Mouse (Mus musculus) frontal cortex, adult 2 months (tissue): ENCODE data around the gene Dnajc11. TPM values are rescaled to one million over a fixed set of nuclear protein-coding genes. Genes with fewer than 3 reads are reported as not detected.

Experiments used
- DNase-seq, 2 experiments: peaks; one replicate each; pipeline ENCODE4 v3.0.0; 2022; ENCODE audit warnings: low spot score in 1 of 2; ENCODE audit errors: extremely low spot score in 1 of 2
- polyA plus RNA-seq: library from polyadenylated mRNA; depleted of rRNA; stranded (reverse); fragments of >200 nt; gene quantifications from 2 replicates; pipeline ENCODE4 v1.2.3, GENCODE M21; 2012; rRNA removed

Dnajc11 gene
- polyA plus RNA-seq = 62.5 and 64.2 TPM in 2 replicates

GRCm38 (mm10) chr4:151933505-151934214 is at the start of gene Dnajc11:
Gene Dnajc11 (plus strand): TSS chr4:151933691.
- DNase-seq = peak; percentile 79 to 92

GRCm38 (mm10) chr4:151893241-151893640 is 40.2 kb upstream of the Dnajc11 start:
- no peak for DNase-seq

- no peak for DNase-seq
Observed at GRCm38 (mm10) chr4:151894926-151895325, 38.6 kb upstream of the Dnajc11 start.

- DNase-seq = no peak
Observed at GRCm38 (mm10) chr4:151895624-151896023, 37.9 kb upstream of the Dnajc11 start.

GRCm38 (mm10) chr4:151897069-151897617 is 36.3 kb upstream of the Dnajc11 start:
- DNase-seq = no peak

- DNase-seq = no peak
Observed at GRCm38 (mm10) chr4:151898600-151899245, 34.8 kb upstream of the Dnajc11 start.

GRCm38 (mm10) chr4:151899707-151900384 is 33.6 kb upstream of the Dnajc11 start:
- DNase-seq = no peak

GRCm38 (mm10) chr4:151900735-151901134 is 32.8 kb upstream of the Dnajc11 start:
- no peak for DNase-seq

- DNase-seq = no peak
Observed at GRCm38 (mm10) chr4:151901422-151901821, 32.1 kb upstream of the Dnajc11 start.

- DNase-seq = no peak
Observed at GRCm38 (mm10) chr4:151902046-151902688, 31.3 kb upstream of the Dnajc11 start.

- no peak for DNase-seq
Observed at GRCm38 (mm10) chr4:151902689-151903241, 30.7 kb upstream of the Dnajc11 start.

- DNase-seq = no peak
Observed at GRCm38 (mm10) chr4:151904098-151904497, 29.4 kb upstream of the Dnajc11 start.

GRCm38 (mm10) chr4:151905621-151906020 is 27.9 kb upstream of the Dnajc11 start:
- no peak for DNase-seq

- DNase-seq = no peak
Observed at GRCm38 (mm10) chr4:151907577-151908343, 25.7 kb upstream of the Dnajc11 start.

GRCm38 (mm10) chr4:151908809-151909208 is 24.7 kb upstream of the Dnajc11 start:
- DNase-seq = no peak

GRCm38 (mm10) chr4:151916271-151916670 is 17.2 kb upstream of the Dnajc11 start:
- DNase-seq = no peak

GRCm38 (mm10) chr4:151919135-151919840 is 14.2 kb upstream of the Dnajc11 start:
- DNase-seq = no peak

- peak in 1 of 2 experiments; percentile 73 for DNase-seq
Observed at GRCm38 (mm10) chr4:151919900-151920643, 13.4 kb upstream of the Dnajc11 start.
